Mouse (Mus musculus) heart, embryonic 15.5 days (tissue): ENCODE data around the gene Mrpl40. TPM values are rescaled to one million over a fixed set of nuclear protein-coding genes. Genes with fewer than 3 reads are reported as not detected.
"Not testable (repeated sequence)": the region's sequence is repeated elsewhere in the genome, so short reads cannot be mapped to it uniquely, and the experiment has no call there.

Experiments
- ATAC-seq: fragments of 200-750 bp; cut with Nextera tagmentation; replicated peaks from 2 replicates; pipeline ENCODE4 v1.8.0; 2017; ENCODE audit warnings: low read depth, moderate TSS enrichment; ENCODE audit not compliant: insufficient number of reproducible peaks, insufficient read depth, low FRiP score
- H3K27ac ChIP-seq: fragments of 300-500 bp; sonication (generic); 2 replicates; pipeline ENCODE4 v1.5.1; 2015; ENCODE audit warnings: mild to moderate bottlenecking, inconsistent platforms
- H3K27me3 ChIP-seq: fragments of 300-500 bp; sonication (generic); 2 replicates; pipeline ENCODE4 v1.6.1; 2015; ENCODE audit warnings: inconsistent platforms
- H3K36me3 ChIP-seq: fragments of 300-500 bp; sonication (generic); 2 replicates; pipeline ENCODE4 v1.6.1; 2015; ENCODE audit warnings: mild to moderate bottlenecking, inconsistent platforms
- H3K4me1 ChIP-seq: fragments of 300-500 bp; sonication (generic); replicated peaks from 2 replicates; pipeline ENCODE4 v1.6.1; 2015; ENCODE audit warnings: inconsistent platforms
- H3K4me2 ChIP-seq: fragments of 300-500 bp; sonication (generic); 2 replicates; pipeline ENCODE4 v1.6.1; 2015; ENCODE audit warnings: inconsistent platforms, mild to moderate bottlenecking, moderate library complexity
- H3K4me3 ChIP-seq: fragments of 300-500 bp; sonication (generic); 2 replicates; pipeline ENCODE4 v1.5.1; 2015; ENCODE audit warnings: mild to moderate bottlenecking, inconsistent platforms
- H3K9ac ChIP-seq: fragments of 300-500 bp; sonication (generic); 2 replicates; pipeline ENCODE4 v1.6.1; 2015; ENCODE audit warnings: mild to moderate bottlenecking, inconsistent platforms
- H3K9me3 ChIP-seq: fragments of 300-500 bp; sonication (generic); replicated peaks from 2 replicates; pipeline ENCODE4 v1.6.1; 2016; ENCODE audit warnings: inconsistent platforms
- WGBS: fragments of 180-500 bp; shearing (Covaris S2); methylation state at CpG from one replicate; pipeline ENCODE4 v1.1.7; 2015; ENCODE audit warnings: mixed read lengths; 5-methylcytosine and 5-hydroxymethylcytosine counted together
- polyA plus RNA-seq: library from polyadenylated mRNA; unstranded; fragments of >200 nt; fragmentation: Nextera tagmentation; extraction: Ambion mirVana; gene quantifications from 2 replicates; pipeline ENCODE4 v1.2.1, GENCODE M21; 2015

Gene Mrpl40
- polyA plus RNA-seq, 1 experiment from 2014 or later: 84.6 TPM

GRCm38 (mm10) chr16:18870495-18870894 lies 6.2 kb downstream of the Mrpl40 start:
- not testable (repeated sequence) for H3K4me1 ChIP-seq, H3K9me3 ChIP-seq, H3K4me3 ChIP-seq, H3K9ac ChIP-seq, ATAC-seq, H3K27ac ChIP-seq, H3K27me3 ChIP-seq, H3K4me2 ChIP-seq
- peaks cover 41% of the 10 kb centered on the region for H3K36me3 ChIP-seq
- WGBS: 70% methylated on average over 1 of the region's 1 CpGs

GRCm38 (mm10) chr16:18860186-18860585 lies 16.5 kb downstream of the Mrpl40 start:
- H3K4me3 ChIP-seq: no peak overlapping the region
- no peak overlapping the region for H3K4me2 ChIP-seq
- no peaks in the 10 kb centered on the region for H3K27me3 ChIP-seq
- H3K9ac ChIP-seq: no peak overlapping the region
- H3K36me3 ChIP-seq: no peaks in the 10 kb centered on the region
- H3K4me1 ChIP-seq: no peaks in the 10 kb centered on the region
- ATAC-seq: no peak
- H3K9me3 ChIP-seq: no peaks in the 10 kb centered on the region
- WGBS: 64% methylated on average over 1 of the region's 1 CpGs
- H3K27ac ChIP-seq: no peak overlapping the region

DNA sequence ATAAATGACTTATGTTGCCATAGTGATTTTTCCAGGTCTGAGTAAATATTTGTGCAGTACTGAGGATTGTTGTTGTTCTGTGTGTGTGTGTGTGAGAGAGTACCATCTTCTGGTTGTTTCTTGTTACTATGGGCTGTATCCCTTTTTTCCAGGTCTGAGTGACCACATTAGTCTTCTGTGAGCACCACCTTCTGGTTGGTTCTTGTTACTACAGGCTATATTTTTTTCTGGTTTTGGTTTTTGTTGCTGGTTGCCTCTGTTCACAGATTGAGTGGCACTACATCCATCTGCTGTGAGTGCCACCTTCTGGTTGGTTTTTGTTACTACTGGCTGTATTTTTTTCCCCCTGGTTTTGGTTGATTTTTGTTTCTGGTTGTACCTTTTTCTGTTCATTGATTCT lies 18.1 kb downstream of the Mrpl40 start:
- Histone ChIP-seq H3K9ac (no peak overlapping the region), H3K36me3 (no peaks in the 10 kb centered on the region), H3K27me3 (no peaks in the 10 kb centered on the region), H3K27ac (no peak overlapping the region), H3K9me3 (no peaks in the 10 kb centered on the region), H3K4me3 (no peak overlapping the region), H3K4me2 (no peak overlapping the region), H3K4me1 (no peaks in the 10 kb centered on the region)
- no peak for ATAC-seq

- not testable (repeated sequence) for H3K9me3 ChIP-seq, H3K27ac ChIP-seq, H3K27me3 ChIP-seq, H3K4me1 ChIP-seq, ATAC-seq, H3K4me2 ChIP-seq, H3K4me3 ChIP-seq, H3K9ac ChIP-seq, H3K36me3 ChIP-seq
- 90% methylated on average over 16 of the region's 17 CpGs for WGBS
Observed at GRCm38 (mm10) chr16:18849521-18850190, 27.0 kb downstream of the Mrpl40 start.

- Histone ChIP-seq H3K4me3 (no peak overlapping the region), H3K9me3 (no peaks in the 10 kb centered on the region; the same call in 1 of the 2 replicates), H3K4me2 (no peak overlapping the region), H3K36me3 (no peaks in the 10 kb centered on the region), H3K27ac (no peak overlapping the region), H3K4me1 (no peaks in the 10 kb centered on the region), H3K9ac (no peak overlapping the region), H3K27me3 (no peaks in the 10 kb centered on the region)
- ATAC-seq: no peak
- 82% methylated on average over 15 of the region's 15 CpGs for WGBS
Observed at GRCm38 (mm10) chr16:18846301-18846820, 30.3 kb downstream of the Mrpl40 start.

- no peak for ATAC-seq
- WGBS: 88% methylated on average over 4 of the region's 4 CpGs
- H3K4me3 ChIP-seq: no peak overlapping the region
- peaks cover 18% of the 10 kb centered on the region; the same call in 1 of the 2 replicates for H3K36me3 ChIP-seq
- H3K4me2 ChIP-seq: no peak overlapping the region
- H3K9ac ChIP-seq: no peak overlapping the region
- no peaks in the 10 kb centered on the region for H3K27me3 ChIP-seq
- no peaks in the 10 kb centered on the region for H3K9me3 ChIP-seq
- H3K4me1 ChIP-seq: 0 out of 2 replicates have a peak, but pooled peaks cover 3% of the 10 kb centered on the region
- no peak overlapping the region for H3K27ac ChIP-seq
Observed at GRCm38 (mm10) chr16:18838346-18838745, 38.3 kb downstream of the Mrpl40 start.

DNA sequence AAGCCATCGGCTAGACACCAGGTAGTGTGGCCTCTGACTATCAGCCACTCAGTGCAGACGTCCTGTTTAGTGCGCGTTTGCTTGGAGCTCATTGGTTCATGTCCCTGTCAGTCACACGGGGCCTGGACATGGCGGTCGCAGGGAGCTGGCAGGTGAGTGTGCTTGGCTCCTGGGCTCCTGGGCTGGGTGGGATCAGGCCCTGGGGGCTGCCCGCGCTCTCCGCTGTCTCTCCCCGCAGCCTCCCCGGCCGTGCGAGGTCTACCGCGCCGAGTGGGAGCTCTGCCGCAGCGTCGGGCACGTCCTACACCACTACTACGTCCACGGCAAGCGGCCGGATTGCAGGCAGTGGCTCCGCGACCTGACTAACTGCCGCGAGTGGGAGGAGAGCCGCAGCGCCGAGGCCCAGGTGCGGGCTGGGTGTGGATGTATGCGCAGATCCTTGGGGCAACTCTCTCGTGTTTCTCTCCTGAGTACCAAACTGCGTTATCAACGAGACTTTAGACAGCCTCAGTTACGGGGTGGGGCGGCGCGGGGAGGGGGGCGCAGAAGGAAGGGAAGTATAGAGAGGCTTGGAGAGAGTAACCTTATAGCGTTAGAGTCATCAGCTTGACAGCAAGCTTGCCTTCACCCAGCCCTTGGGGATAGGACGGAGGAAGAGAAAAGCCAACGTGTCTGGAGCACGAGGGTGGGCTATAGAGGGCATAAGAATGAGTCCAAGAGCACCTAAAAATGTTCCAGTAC lies 40.0 kb downstream of the Mrpl40 start, which contains the start of the genes 2510002D24Rik and Gm28539:
TSS of gene 2510002D24Rik (plus strand) at position 111 of the 741 bp plus-strand sequence.
TSS of gene Gm28539 (plus strand) at position 117 of the 741 bp plus-strand sequence.
- Histone ChIP-seq H3K27ac (peak within 1 kb of the TSS; percentile 65), H3K4me2 (peak within 1 kb of the TSS; percentile 60), H3K36me3 (peaks cover 29% of the 10 kb centered on the region), H3K9ac (peak within 1 kb of the TSS; percentile 89), H3K9me3 (no peaks in the 10 kb centered on the region), H3K27me3 (no peaks in the 10 kb centered on the region), H3K4me1 (0 out of 2 replicates have a peak, but pooled peaks cover 3% of the 10 kb centered on the region), H3K4me3 (peak within 1 kb of the TSS; percentile 81)
- ATAC-seq: peak; percentile 96
- WGBS: under 1% methylated on average over 46 of the region's 46 CpGs

- ATAC-seq: peak; percentile 10; the same call in 1 of the 2 replicates
- 27% methylated on average over 3 of the region's 3 CpGs for WGBS
- no peak overlapping the region for H3K27ac ChIP-seq
Observed at GRCm38 (mm10) chr16:18836073-18836467, 40.6 kb downstream of the Mrpl40 start.

GRCm38 (mm10) chr16:18833486-18833885 lies 43.2 kb downstream of the Mrpl40 start:
- no peak for ATAC-seq
- 67% methylated on average over 2 of the region's 2 CpGs for WGBS
- no peak overlapping the region for H3K4me3 ChIP-seq
- H3K9ac ChIP-seq: no peak overlapping the region
- H3K27me3 ChIP-seq: no peaks in the 10 kb centered on the region
- 0 out of 2 replicates have a peak, but pooled peaks cover 3% of the 10 kb centered on the region for H3K4me1 ChIP-seq
- no peak overlapping the region for H3K4me2 ChIP-seq
- peaks cover 43% of the 10 kb centered on the region for H3K36me3 ChIP-seq
- H3K9me3 ChIP-seq: no peaks in the 10 kb centered on the region
- H3K27ac ChIP-seq: no peak overlapping the region

More at GRCm38 (mm10) chr16:18836073-18836467, 40.6 kb downstream of the Mrpl40 start:
- H3K36me3 ChIP-seq: peaks cover 35% of the 10 kb centered on the region
- H3K9ac ChIP-seq: peak overlapping the region; percentile 89; the same call in 1 of the 2 replicates
- H3K9me3 ChIP-seq: no peaks in the 10 kb centered on the region
- peak overlapping the region; percentile 60 for H3K4me2 ChIP-seq
- H3K27me3 ChIP-seq: no peaks in the 10 kb centered on the region
- 0 out of 2 replicates have a peak, but pooled peaks cover 3% of the 10 kb centered on the region for H3K4me1 ChIP-seq
- peak overlapping the region; percentile 81 for H3K4me3 ChIP-seq

DNA sequence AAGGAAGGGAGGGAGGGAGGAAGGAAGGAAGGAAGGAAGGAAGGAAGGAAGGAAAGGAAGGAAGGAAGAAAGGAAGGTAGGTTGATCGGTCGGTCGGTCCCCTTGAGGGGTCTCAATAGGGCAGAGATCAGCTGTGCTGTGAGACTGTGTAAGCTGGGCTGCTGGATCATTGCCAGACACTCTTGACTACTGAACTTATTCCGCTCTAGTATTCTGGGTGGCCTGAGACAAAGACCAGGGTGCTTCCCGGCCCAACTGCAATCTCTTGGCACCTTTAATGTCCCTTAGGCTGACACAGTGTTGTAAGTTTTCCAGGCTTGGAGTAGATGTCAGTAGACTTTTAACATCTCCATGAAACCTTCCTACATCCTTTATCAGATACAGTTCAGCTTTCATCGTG lies 47.6 kb downstream of the Mrpl40 start:
- no peak overlapping the region for H3K27ac ChIP-seq
- H3K4me3 ChIP-seq: no peak overlapping the region
- ATAC-seq: no peak
- H3K4me1 ChIP-seq: no peaks in the 10 kb centered on the region
- H3K9me3 ChIP-seq: no peaks in the 10 kb centered on the region
- H3K27me3 ChIP-seq: no peaks in the 10 kb centered on the region
- H3K9ac ChIP-seq: no peak overlapping the region
- peaks cover 78% of the 10 kb centered on the region for H3K36me3 ChIP-seq
- H3K4me2 ChIP-seq: no peak overlapping the region
- WGBS: 67% methylated on average over 6 of the region's 6 CpGs

GRCm38 (mm10) chr16:18828630-18829029 lies 48.0 kb downstream of the Mrpl40 start:
- H3K27me3 ChIP-seq: no peaks in the 10 kb centered on the region
- H3K4me2 ChIP-seq: no peak overlapping the region
- H3K36me3 ChIP-seq: peaks cover 78% of the 10 kb centered on the region
- H3K9me3 ChIP-seq: no peaks in the 10 kb centered on the region
- H3K9ac ChIP-seq: no peak overlapping the region
- no peak overlapping the region for H3K4me3 ChIP-seq
- H3K27ac ChIP-seq: no peak overlapping the region
- 93% methylated on average over 3 of the region's 3 CpGs for WGBS
- ATAC-seq: no peak
- H3K4me1 ChIP-seq: no peaks in the 10 kb centered on the region
